Mouse (Mus musculus) embryonic facial prominence, embryonic 11.5 days (tissue): ENCODE measurements around the gene Mylk4. TPM values are rescaled to one million over a fixed set of nuclear protein-coding genes. Genes with fewer than 3 reads are reported as not detected.

Experiments
- ATAC-seq: fragments of 200-750 bp; cut with Nextera tagmentation; replicated peaks from 2 replicates; pipeline ENCODE4 v1.8.0; 2017; ENCODE audit warnings: low read depth; ENCODE audit not compliant: insufficient number of reproducible peaks, low FRiP score, low TSS enrichment
- DNase-seq: peaks from one replicate; pipeline ENCODE4 v3.0.0-alpha.2; 2015; ENCODE audit warnings: low spot score
- H3K27ac ChIP-seq: fragments of 300-500 bp; sonication (generic); replicated peaks from 2 replicates; pipeline ENCODE4 v1.5.1; 2014; ENCODE audit warnings: mild to moderate bottlenecking, low read depth, low read length, control low read depth
- H3K27me3 ChIP-seq: fragments of 300-500 bp; sonication (generic); 2 replicates; pipeline ENCODE4 v1.6.1; 2014; ENCODE audit warnings: mild to moderate bottlenecking, low read length, moderate library complexity, mixed read lengths; ENCODE audit not compliant: control insufficient read depth, insufficient read depth
- H3K36me3 ChIP-seq: fragments of 300-500 bp; sonication (generic); replicated peaks from 2 replicates; pipeline ENCODE4 v1.6.1; 2014; ENCODE audit warnings: low read depth, mild to moderate bottlenecking, low read length, moderate library complexity, mixed read lengths; ENCODE audit not compliant: control insufficient read depth, insufficient read depth
- H3K4me1 ChIP-seq: fragments of 300-500 bp; sonication (generic); 2 replicates; pipeline ENCODE4 v1.6.1; 2014; ENCODE audit warnings: low read length, mixed read lengths; ENCODE audit not compliant: control insufficient read depth, insufficient read depth
- H3K4me2 ChIP-seq: fragments of 300-500 bp; sonication (generic); 2 replicates; pipeline ENCODE4 v1.6.1; 2014; ENCODE audit warnings: low read depth, mild to moderate bottlenecking, control low read depth, low read length, moderate library complexity
- H3K4me3 ChIP-seq: fragments of 300-500 bp; sonication (generic); 2 replicates; pipeline ENCODE4 v1.5.1; 2014; ENCODE audit warnings: low read depth, low read length, control low read depth
- H3K9ac ChIP-seq: fragments of 300-500 bp; sonication (generic); replicated peaks from 2 replicates; pipeline ENCODE4 v1.6.1; 2014; ENCODE audit warnings: mild to moderate bottlenecking, control low read depth, low read length
- H3K9me3 ChIP-seq: fragments of 300-500 bp; sonication (generic); replicated peaks from 2 replicates; pipeline ENCODE4 v1.6.1; 2016; ENCODE audit warnings: mild to moderate bottlenecking, low read length, inconsistent platforms, mixed read lengths; ENCODE audit not compliant: control insufficient read depth
- WGBS: fragments of 180-500 bp; shearing (Covaris S2); extraction: QIAGEN DNeasy Blood & Tissue Kit; methylation state at CpG from one replicate; pipeline ENCODE4 v1.1.7; 2014; 5-methylcytosine and 5-hydroxymethylcytosine counted together
- polyA plus RNA-seq: library from polyadenylated mRNA; unstranded; fragments of >200 nt; fragmentation: Nextera tagmentation; extraction: Ambion mirVana; gene quantifications from 2 replicates; pipeline ENCODE4 v1.2.1, GENCODE M21; 2014

Mylk4 gene
- polyA plus RNA-seq, 1 experiment from 2014 or later: 1.0 TPM

GRCm38 (mm10) chr13:32680121-32680551 lies 103.6 kb downstream of the Mylk4 start:
- Histone ChIP-seq H3K9me3 (no peaks in the 10 kb centered on the region), H3K27ac (no peak overlapping the region), H3K4me3 (no peak overlapping the region), H3K27me3 (no peaks in the 10 kb centered on the region), H3K4me2 (no peak overlapping the region), H3K9ac (no peak overlapping the region), H3K36me3 (no peaks in the 10 kb centered on the region), H3K4me1 (no peaks in the 10 kb centered on the region)
- DNase-seq (no peak), ATAC-seq (no peak)
- WGBS: 85% methylated on average over 12 of the region's 12 CpGs

DNA sequence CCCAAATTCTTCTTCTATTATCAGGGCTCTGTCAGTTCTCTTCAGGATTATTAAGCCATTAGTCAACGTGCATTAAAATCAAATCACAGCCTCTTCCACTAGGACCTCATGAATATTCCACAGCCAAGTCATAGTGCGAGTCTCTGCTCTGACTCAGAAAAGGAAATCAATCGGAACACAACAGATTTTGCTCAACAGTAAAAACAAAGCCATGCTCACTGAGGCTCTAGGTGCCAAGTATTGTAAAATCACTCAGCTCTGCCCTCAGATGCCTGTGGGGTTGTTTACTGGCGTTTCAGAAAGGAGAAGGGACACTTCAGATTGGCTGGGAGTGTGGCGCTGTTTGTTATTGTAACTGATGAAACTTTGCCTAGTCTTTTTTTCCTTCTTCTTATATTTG lies 104.8 kb downstream of the Mylk4 start:
- Histone ChIP-seq H3K9ac (no peak overlapping the region), H3K4me3 (no peak overlapping the region), H3K4me2 (no peak overlapping the region), H3K4me1 (no peaks in the 10 kb centered on the region), H3K9me3 (no peaks in the 10 kb centered on the region), H3K27ac (no peak overlapping the region), H3K36me3 (no peaks in the 10 kb centered on the region), H3K27me3 (no peaks in the 10 kb centered on the region)
- ATAC-seq (no peak), DNase-seq (no peak)
- 82% methylated on average over 5 of the region's 5 CpGs for WGBS

DNA sequence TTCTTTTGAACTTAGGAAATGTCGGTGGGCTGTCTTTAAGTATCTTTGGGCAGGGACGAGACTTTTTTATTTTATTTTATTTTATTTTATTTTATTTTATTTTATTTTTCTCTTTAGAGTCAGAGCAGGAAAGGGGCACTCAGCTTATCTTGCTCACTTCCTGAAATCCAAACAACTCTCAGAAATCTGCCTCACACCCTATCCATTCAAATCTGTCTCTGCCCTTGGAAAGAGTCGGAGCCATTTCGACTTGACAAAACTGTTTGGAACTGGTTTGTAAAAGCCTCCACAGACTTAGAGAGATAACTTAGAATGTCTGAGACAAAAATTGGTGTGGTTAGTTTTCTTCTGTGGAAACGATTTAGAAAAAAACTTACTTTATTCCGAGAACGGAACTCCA lies 113.0 kb downstream of the Mylk4 start:
- no peak for ATAC-seq
- H3K36me3 ChIP-seq: no peaks in the 10 kb centered on the region
- 71% methylated on average over 7 of the region's 7 CpGs for WGBS

GRCm38 (mm10) chr13:32668296-32668695 lies 115.5 kb downstream of the Mylk4 start:
- H3K4me2 ChIP-seq: no peak overlapping the region
- DNase-seq (no peak), ATAC-seq (no peak)
- H3K4me1 ChIP-seq: no peaks in the 10 kb centered on the region
- H3K9ac ChIP-seq: no peak overlapping the region
- no peaks in the 10 kb centered on the region for H3K27me3 ChIP-seq
- H3K36me3 ChIP-seq: no peaks in the 10 kb centered on the region
- WGBS: 75% methylated on average over 3 of the region's 3 CpGs
- H3K4me3 ChIP-seq: no peak overlapping the region
- H3K9me3 ChIP-seq: no peaks in the 10 kb centered on the region
- no peak overlapping the region for H3K27ac ChIP-seq

More for the DNA sequence above, 113.0 kb downstream of the Mylk4 start:
- no peaks in the 10 kb centered on the region for H3K27me3 ChIP-seq
- no peaks in the 10 kb centered on the region for H3K4me1 ChIP-seq
- no peak overlapping the region for H3K27ac ChIP-seq
- H3K9ac ChIP-seq: no peak overlapping the region
- no peak for DNase-seq
- no peak overlapping the region for H3K4me2 ChIP-seq
- no peaks in the 10 kb centered on the region for H3K9me3 ChIP-seq
- H3K4me3 ChIP-seq: no peak overlapping the region

- H3K27ac ChIP-seq: no peak overlapping the region
These were observed 116.4 kb downstream of the Mylk4 start for GRCm38 (mm10) chr13:32667386-32667785.

GRCm38 (mm10) chr13:32662041-32662440 lies 121.7 kb downstream of the Mylk4 start:
- no peaks in the 10 kb centered on the region for H3K27me3 ChIP-seq
- H3K9ac ChIP-seq: no peak overlapping the region
- H3K9me3 ChIP-seq: no peaks in the 10 kb centered on the region
- H3K4me3 ChIP-seq: no peak overlapping the region
- ATAC-seq (no peak), DNase-seq (peak; percentile 68)
- no peaks in the 10 kb centered on the region for H3K36me3 ChIP-seq
- H3K4me1 ChIP-seq: no peaks in the 10 kb centered on the region
- H3K4me2 ChIP-seq: no peak overlapping the region
- WGBS: 62% methylated on average over 3 of the region's 3 CpGs
- no peak overlapping the region for H3K27ac ChIP-seq

More at GRCm38 (mm10) chr13:32667386-32667785, 116.4 kb downstream of the Mylk4 start:
- H3K4me3 ChIP-seq: no peak overlapping the region
- H3K9me3 ChIP-seq: no peaks in the 10 kb centered on the region
- WGBS: 87% methylated on average over 4 of the region's 4 CpGs
- no peaks in the 10 kb centered on the region for H3K4me1 ChIP-seq
- no peaks in the 10 kb centered on the region for H3K27me3 ChIP-seq
- ATAC-seq (no peak), DNase-seq (no peak)
- H3K4me2 ChIP-seq: no peak overlapping the region
- H3K9ac ChIP-seq: no peak overlapping the region
- no peaks in the 10 kb centered on the region for H3K36me3 ChIP-seq

- WGBS: 28% methylated on average over 4 of the region's 4 CpGs
- DNase-seq (peak; percentile 36), ATAC-seq (no peak)
- Histone ChIP-seq H3K36me3 (no peaks in the 10 kb centered on the region), H3K9me3 (no peaks in the 10 kb centered on the region), H3K27me3 (no peaks in the 10 kb centered on the region), H3K27ac (no peak overlapping the region; the same call in 1 of the 2 replicates), H3K4me1 (no peaks in the 10 kb centered on the region), H3K9ac (no peak overlapping the region), H3K4me3 (no peak overlapping the region), H3K4me2 (no peak overlapping the region)
These were observed 123.5 kb downstream of the Mylk4 start for GRCm38 (mm10) chr13:32660294-32660693.

DNA sequence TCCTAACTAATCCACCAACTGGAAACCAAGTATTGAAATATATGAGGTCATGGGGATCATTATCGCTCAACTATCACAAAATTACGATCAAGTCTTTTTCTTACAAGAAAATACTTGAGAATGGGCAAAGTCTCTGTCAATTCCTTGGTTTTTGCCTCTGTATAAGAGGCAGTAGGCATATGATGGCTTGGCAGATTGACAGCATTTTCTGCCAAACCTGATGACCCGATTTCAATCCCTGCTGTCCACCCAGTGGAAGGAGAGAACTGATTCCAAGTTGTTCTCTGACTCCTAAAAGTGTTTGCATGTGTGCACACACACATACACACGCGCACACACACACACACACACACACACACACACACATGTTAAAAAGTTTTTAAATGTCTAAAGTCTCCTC lies 124.5 kb downstream of the Mylk4 start:
- H3K36me3 ChIP-seq: no peaks in the 10 kb centered on the region
- ATAC-seq (no peak), DNase-seq (no peak)
- no peaks in the 10 kb centered on the region for H3K9me3 ChIP-seq
- H3K4me3 ChIP-seq: no peak overlapping the region
- no peaks in the 10 kb centered on the region for H3K4me1 ChIP-seq
- no peak overlapping the region for H3K27ac ChIP-seq
- no peaks in the 10 kb centered on the region for H3K27me3 ChIP-seq
- H3K9ac ChIP-seq: no peak overlapping the region
- H3K4me2 ChIP-seq: no peak overlapping the region
- 90% methylated on average over 5 of the region's 5 CpGs for whole genome bisulfite sequencing
